Mouse (Mus musculus) liver, embryonic 11.5 days (tissue): ENCODE data around the gene Cyp2j8. TPM values are rescaled to one million over a fixed set of nuclear protein-coding genes. Genes with fewer than 3 reads are reported as not detected.
"Not testable (repeated sequence)": the region's sequence is repeated elsewhere in the genome, so short reads cannot be mapped to it uniquely, and the experiment has no call there.

Experiments used
- ATAC-seq: fragments of 200-750 bp; cut with Nextera tagmentation; replicated peaks from 2 replicates; pipeline ENCODE4 v1.8.0; 2017; ENCODE audit warnings: moderate number of reproducible peaks, mild to moderate bottlenecking, moderate TSS enrichment, moderate library complexity; ENCODE audit not compliant: low FRiP score
- DNase-seq: peaks from one replicate; pipeline ENCODE4 v3.0.0-alpha.2; 2017; ENCODE audit warnings: low spot score
- H3K27ac ChIP-seq: fragments of 300-500 bp; sonication (generic); 2 replicates; pipeline ENCODE4 v1.5.1; 2014; ENCODE audit warnings: mild to moderate bottlenecking, low read depth, low read length, control low read depth
- H3K27me3 ChIP-seq: fragments of 300-500 bp; sonication (generic); replicated peaks from 2 replicates; pipeline ENCODE4 v1.6.1; 2014; ENCODE audit warnings: low read length, mixed read lengths; ENCODE audit not compliant: control insufficient read depth, insufficient read depth
- H3K36me3 ChIP-seq: fragments of 300-500 bp; sonication (generic); 2 replicates; pipeline ENCODE4 v1.6.1; 2014; ENCODE audit warnings: mild to moderate bottlenecking, low read length, moderate library complexity, mixed read lengths; ENCODE audit not compliant: control insufficient read depth, insufficient read depth
- H3K4me1 ChIP-seq: fragments of 300-500 bp; sonication (generic); replicated peaks from 2 replicates; pipeline ENCODE4 v1.6.1; 2014; ENCODE audit warnings: low read length, mixed read lengths; ENCODE audit not compliant: control insufficient read depth, insufficient read depth
- H3K4me2 ChIP-seq: fragments of 300-500 bp; sonication (generic); 2 replicates; pipeline ENCODE4 v1.6.1; 2014; ENCODE audit warnings: mild to moderate bottlenecking, control low read depth, moderate library complexity
- H3K4me3 ChIP-seq: fragments of 300-500 bp; sonication (generic); 2 replicates; pipeline ENCODE4 v1.5.1; 2014; ENCODE audit warnings: low read depth, low read length, control low read depth
- H3K9ac ChIP-seq: fragments of 300-500 bp; sonication (generic); 2 replicates; pipeline ENCODE4 v1.6.1; 2014; ENCODE audit warnings: low read depth, low read length, control low read depth
- H3K9me3 ChIP-seq: fragments of 300-500 bp; sonication (generic); 2 replicates; pipeline ENCODE4 v1.6.1; 2016; ENCODE audit warnings: low read length, inconsistent platforms, mixed read lengths; ENCODE audit not compliant: control insufficient read depth
- WGBS: fragments of 180-500 bp; shearing (Covaris S2); extraction: QIAGEN DNeasy Blood & Tissue Kit; methylation state at CpG from one replicate; pipeline ENCODE4 v1.1.7; 2014; 5-methylcytosine and 5-hydroxymethylcytosine counted together
- polyA plus RNA-seq: library from polyadenylated mRNA; unstranded; fragments of >200 nt; fragmentation: Nextera tagmentation; extraction: Ambion mirVana; gene quantifications from 2 replicates; pipeline ENCODE4 v1.2.1, GENCODE M21; 2014

The Cyp2j8 gene
- polyA plus RNA-seq: not detected in 2 replicates

GRCm38 (mm10) chr4:96507286-96507685, at the start of gene Cyp2j8:
Gene Cyp2j8 (minus strand): TSS chr4:96507386.
- Histone ChIP-seq H3K27ac (no peak within 1 kb of the TSS), H3K27me3 (no peaks in the 10 kb centered on the region), H3K9ac (no peak within 1 kb of the TSS), H3K4me3 (no peak within 1 kb of the TSS), H3K36me3 (no peaks in the 10 kb centered on the region), H3K4me2 (no peak within 1 kb of the TSS), H3K9me3 (no peaks in the 10 kb centered on the region), H3K4me1 (no peaks in the 10 kb centered on the region)
- 71% methylated on average over 1 of the region's 1 CpGs for WGBS
- DNase-seq: no peak
- no peak for ATAC-seq

GRCm38 (mm10) chr4:96553133-96553819, 46.1 kb upstream of the Cyp2j8 start, which contains the start of gene Cyp2j6:
Gene Cyp2j6 (minus strand): TSS chr4:96553661.
- Histone ChIP-seq H3K4me1 (no peaks in the 10 kb centered on the region), H3K36me3 (no peaks in the 10 kb centered on the region), H3K9ac (peak within 1 kb of the TSS; percentile 38; the same call in 1 of the 2 replicates), H3K4me3 (peak within 1 kb of the TSS; percentile 49), H3K9me3 (no peaks in the 10 kb centered on the region), H3K4me2 (peak within 1 kb of the TSS; percentile 65), H3K27ac (no peak within 1 kb of the TSS), H3K27me3 (no peaks in the 10 kb centered on the region)
- DNase-seq (peak; percentile 38), ATAC-seq (peak; percentile 84)
- WGBS: 4% methylated on average over 16 of the region's 16 CpGs

- no peak overlapping the region for H3K4me2 ChIP-seq
- no peak for ATAC-seq
Measured at GRCm38 (mm10) chr4:96551619-96552018, 44.4 kb upstream of the Cyp2j8 start.

DNA sequence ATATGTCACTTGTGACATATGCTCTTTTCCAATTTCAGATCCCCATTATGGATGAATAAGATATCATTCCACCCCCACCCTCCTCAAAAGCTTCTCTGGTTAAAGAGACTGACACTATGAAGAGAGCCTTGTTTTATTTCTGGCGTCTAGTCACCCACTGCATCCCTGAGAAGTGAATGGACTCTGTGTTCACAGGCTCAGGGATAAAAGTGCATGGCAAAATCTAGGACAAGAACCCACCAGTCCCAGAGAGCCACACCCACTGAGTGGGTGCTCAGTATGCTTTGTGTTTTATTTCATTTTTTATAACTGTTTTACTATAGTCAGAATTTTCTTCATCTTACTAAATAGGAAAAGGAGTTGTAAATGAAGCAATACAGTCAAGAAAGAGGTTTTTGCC, 38.8 kb upstream of the Cyp2j8 start:
- WGBS: 65% methylated on average over 1 of the region's 1 CpGs
- Histone ChIP-seq H3K27me3 (no peaks in the 10 kb centered on the region), H3K9ac (no peak overlapping the region), H3K9me3 (no peaks in the 10 kb centered on the region), H3K36me3 (no peaks in the 10 kb centered on the region), H3K27ac (no peak overlapping the region), H3K4me2 (no peak overlapping the region), H3K4me3 (no peak overlapping the region), H3K4me1 (no peaks in the 10 kb centered on the region)
- ATAC-seq (no peak), DNase-seq (no peak)

More at GRCm38 (mm10) chr4:96551619-96552018, 44.4 kb upstream of the Cyp2j8 start:
- Histone ChIP-seq H3K27ac (no peak overlapping the region), H3K4me1 (no peaks in the 10 kb centered on the region), H3K4me3 (no peak overlapping the region), H3K9me3 (no peaks in the 10 kb centered on the region), H3K27me3 (no peaks in the 10 kb centered on the region), H3K9ac (no peak overlapping the region), H3K36me3 (no peaks in the 10 kb centered on the region)
- no peak for DNase-seq
- 77% methylated on average over 3 of the region's 3 CpGs for WGBS

DNA sequence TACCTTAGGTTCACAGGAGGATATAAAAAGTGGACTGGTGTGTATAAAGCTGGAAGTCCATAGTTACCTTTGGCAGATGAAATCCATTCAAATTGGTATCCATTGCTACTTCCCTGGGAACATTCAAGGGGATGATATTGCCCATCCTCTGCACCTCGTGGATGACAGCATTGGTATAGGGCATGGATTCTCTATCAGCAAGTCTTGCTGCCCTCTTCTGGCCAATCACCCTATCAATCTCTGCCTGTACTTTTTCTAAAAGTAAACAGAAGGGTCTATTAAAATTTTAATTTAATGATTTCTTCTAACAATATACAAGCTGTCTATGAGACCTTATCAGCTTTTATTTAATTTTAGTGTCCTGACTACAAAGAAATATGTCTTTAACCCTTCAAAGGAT, 18.6 kb upstream of the Cyp2j8 start:
- no peak overlapping the region for H3K4me3 ChIP-seq
- no peak overlapping the region for H3K27ac ChIP-seq
- WGBS: 23% methylated on average over 1 of the region's 1 CpGs
- no peak overlapping the region for H3K9ac ChIP-seq
- no peak overlapping the region for H3K4me2 ChIP-seq
- H3K9me3 ChIP-seq: no peaks in the 10 kb centered on the region
- DNase-seq: no peak
- H3K4me1 ChIP-seq: no peaks in the 10 kb centered on the region
- ATAC-seq: no peak
- H3K36me3 ChIP-seq: no peaks in the 10 kb centered on the region
- H3K27me3 ChIP-seq: no peaks in the 10 kb centered on the region

- DNase-seq (no peak), ATAC-seq (no peak)
- Histone ChIP-seq H3K36me3 (no peaks in the 10 kb centered on the region), H3K27ac (no peak overlapping the region), H3K4me2 (no peak overlapping the region), H3K9me3 (no peaks in the 10 kb centered on the region), H3K4me3 (no peak overlapping the region), H3K4me1 (no peaks in the 10 kb centered on the region), H3K27me3 (no peaks in the 10 kb centered on the region), H3K9ac (no peak overlapping the region)
- 82% methylated on average over 2 of the region's 2 CpGs for WGBS
Measured at GRCm38 (mm10) chr4:96522256-96522655, 15.1 kb upstream of the Cyp2j8 start.

GRCm38 (mm10) chr4:96510083-96510482, 2.9 kb upstream of the Cyp2j8 start:
- no peak overlapping the region for H3K9ac ChIP-seq
- H3K9me3 ChIP-seq: no peaks in the 10 kb centered on the region
- no peaks in the 10 kb centered on the region for H3K27me3 ChIP-seq
- no peak overlapping the region for H3K4me2 ChIP-seq
- DNase-seq (no peak), ATAC-seq (no peak)
- no peaks in the 10 kb centered on the region for H3K4me1 ChIP-seq
- WGBS: 55% methylated on average over 3 of the region's 3 CpGs
- no peak overlapping the region for H3K4me3 ChIP-seq
- no peak overlapping the region for H3K27ac ChIP-seq
- no peaks in the 10 kb centered on the region for H3K36me3 ChIP-seq

DNA sequence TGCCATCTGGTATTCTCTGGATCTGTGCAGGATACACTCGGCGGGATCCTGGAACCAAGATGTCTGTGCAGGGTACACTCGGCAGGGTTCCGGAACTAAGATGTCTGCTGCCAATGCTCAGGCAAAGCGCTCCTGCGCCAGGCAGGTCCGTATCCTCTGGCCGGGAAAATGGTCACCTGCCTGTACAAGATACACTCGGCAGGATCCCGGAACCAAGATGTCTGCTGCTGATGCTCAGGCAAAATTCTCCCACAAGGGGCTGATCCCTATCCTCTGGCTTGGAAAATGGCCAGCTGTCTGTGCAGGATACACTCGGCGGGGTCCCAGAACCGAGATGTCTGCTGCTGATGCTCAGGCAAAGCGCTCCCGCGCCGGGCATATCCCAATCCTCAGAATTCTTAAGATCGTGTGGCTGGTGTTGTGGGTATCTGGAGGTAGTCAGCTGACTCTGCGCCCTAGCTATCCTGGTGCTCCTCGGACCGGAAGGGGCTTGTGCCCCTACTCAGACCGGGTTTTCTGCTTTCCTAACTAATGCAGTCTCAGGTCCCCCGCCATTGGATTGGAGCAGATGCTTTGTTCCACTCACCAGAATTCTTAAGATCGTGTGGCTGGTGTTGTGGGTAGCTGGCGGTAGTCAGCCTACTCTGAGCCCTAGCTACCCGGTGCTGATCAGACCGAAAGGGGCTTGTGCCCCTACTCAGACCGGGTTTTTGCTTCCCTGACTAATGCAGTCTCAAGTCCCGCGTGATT, 43.7 kb downstream of the Cyp2j8 start:
- H3K9ac ChIP-seq, H3K27me3 ChIP-seq, H3K9me3 ChIP-seq, H3K4me2 ChIP-seq, H3K4me1 ChIP-seq, H3K36me3 ChIP-seq, ATAC-seq, H3K27ac ChIP-seq, DNase-seq, H3K4me3 ChIP-seq: not testable (repeated sequence)
- 73% methylated on average over 30 of the region's 30 CpGs for WGBS
